Mouse (Mus musculus): ENCODE data around the gene C4bp.

DNA sequence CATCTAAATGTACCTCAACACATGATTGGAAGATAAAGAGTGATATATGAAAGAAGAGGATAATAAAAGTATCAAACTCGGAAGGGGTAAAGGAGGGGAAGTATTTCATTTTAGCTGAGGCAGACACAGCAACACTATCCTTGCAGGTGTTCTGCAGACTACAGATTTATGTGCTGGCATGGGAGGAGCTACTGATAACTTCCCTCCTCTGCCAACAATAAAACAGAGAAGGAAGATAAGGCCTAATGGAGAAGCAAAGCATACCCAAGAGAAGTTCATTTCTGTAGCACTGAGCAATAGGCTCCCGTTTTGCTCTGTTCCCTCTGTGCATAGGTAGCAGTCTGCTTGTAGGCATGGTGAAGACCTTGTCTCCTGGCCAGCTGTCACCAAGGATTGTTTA is 19.6 kb upstream of the C4bp start:
- TF ChIP-seq CTCF (IDR thresholded peaks at IDR 0.05; ENCODE audit: borderline replicate concordance, extremely low read depth, insufficient read depth, insufficient read length) (no peak), POLR2A (IDR thresholded peaks at IDR 0.05; ENCODE audit: borderline replicate concordance, extremely low read depth, insufficient read depth, insufficient read length, poor library complexity, severe bottlenecking) (no peak)

Measured in brain, embryonic 14.5 days (tissue).